Mouse (Mus musculus) spleen, adult 2 months (tissue): Measurements from ENCODE around the gene Gm16485.

Experiments
- CTCF ChIP-seq: fragments of 200-500 bp; IDR thresholded peaks from 2 replicates; pipeline ENCODE4 v1.5.1; 2011; ENCODE audit warnings: mild to moderate bottlenecking, inconsistent platforms; ENCODE audit not compliant: insufficient read depth, insufficient read length, insufficient replicate concordance; ENCODE audit errors: extremely low read depth
- POLR2A ChIP-seq: fragments of 200-500 bp; IDR thresholded peaks from 2 replicates; pipeline ENCODE4 v1.6.1; 2011; ENCODE audit warnings: low read depth, low read length, inconsistent platforms

- no peak for TF ChIP-seq CTCF
- no peak for TF ChIP-seq POLR2A
These were observed 6.2 kb downstream of the Gm16485 start for GRCm38 (mm10) chr9:8977775-8978174.
